Comparison of ENCODE assay signal across 8 mouse cellular contexts in genomic region chr9:123478031-123478585, GRCm38 (mm10). TPM values are rescaled to one million over a fixed set of nuclear protein-coding genes. Genes with fewer than 3 reads are reported as not detected.
DNase-seq lines count a peak whose midpoint lies in the region; ATAC-seq and TF ChIP-seq lines count a peak whose summit lies in the region.

No protein-coding gene starts in this region.

- peak; percentile 60; the same call in 1 of the 2 replicates for TF ChIP-seq CTCF in spleen, adult 2 months (IDR thresholded peaks at IDR 0.05; ENCODE audit: extremely low read depth, insufficient read depth, insufficient read length, insufficient replicate concordance)
- TF ChIP-seq CTCF in bone marrow, adult 2 months (IDR thresholded peaks at IDR 0.05; ENCODE audit: control insufficient read depth, insufficient read depth, low read length): peak; percentile 46; the same call in 1 of the 2 replicates
- peak; percentile 72 for TF ChIP-seq CTCF in liver, embryonic 14.5 days (IDR thresholded peaks at IDR 0.05; ENCODE audit: low read depth)

- peak overlapping the region; percentile 44; the same call in 1 of the 2 replicates for H3K9ac ChIP-seq in forebrain, embryonic 16.5 days (replicated peaks; ENCODE audit: low read depth, low read length)
- H3K9ac ChIP-seq in intestine, embryonic 14.5 days (ENCODE audit: low read length): peak overlapping the region; percentile 43
- peak overlapping the region; percentile 14 for H3K9ac ChIP-seq in liver, embryonic 14.5 days (replicated peaks)

- peak; percentile 69 for ATAC-seq in forebrain, embryonic 16.5 days
- ATAC-seq in intestine, embryonic 14.5 days (replicated peaks; ENCODE audit: low FRiP score, low TSS enrichment, low read depth): peak; percentile 84
- peak; percentile 55 for ATAC-seq in liver, embryonic 14.5 days (ENCODE audit: insufficient read depth)

- intact Hi-C loops in left cerebral cortex, postnatal 36 days (cut with DNase I): no loop called here

- no peaks in the 10 kb centered on the region for H3K9me3 ChIP-seq in forebrain, embryonic 16.5 days (ENCODE audit: control insufficient read depth, low read length)
- H3K9me3 ChIP-seq in intestine, embryonic 14.5 days (ENCODE audit: control insufficient read depth, low read length): no peaks in the 10 kb centered on the region
- no peaks in the 10 kb centered on the region for H3K9me3 ChIP-seq in liver, embryonic 14.5 days (ENCODE audit: control insufficient read depth, low read length)

- H3K27me3 ChIP-seq in spleen, adult 2 months (ENCODE audit: control insufficient read depth, insufficient read depth, low read length): no peaks in the 10 kb centered on the region
- H3K27me3 ChIP-seq in forebrain, embryonic 16.5 days (replicated peaks; ENCODE audit: control insufficient read depth, insufficient read depth, low read length): no peaks in the 10 kb centered on the region
- no peaks in the 10 kb centered on the region for H3K27me3 ChIP-seq in intestine, embryonic 14.5 days (replicated peaks; ENCODE audit: control insufficient read depth, insufficient read depth, low read length)
- no peaks in the 10 kb centered on the region for H3K27me3 ChIP-seq in liver, embryonic 14.5 days (ENCODE audit: control insufficient read depth, insufficient read depth, low read length)
- no peaks in the 10 kb centered on the region for H3K27me3 ChIP-seq in myocyte (ENCODE audit: control insufficient read depth, insufficient read depth, insufficient read length)

- peak overlapping the region; percentile 38 for H3K4me3 ChIP-seq in spleen, adult 2 months (ENCODE audit: extremely low read depth, insufficient read depth, insufficient read length)
- peak overlapping the region; percentile 60 for H3K4me3 ChIP-seq in bone marrow, adult 2 months (replicated peaks; ENCODE audit: control insufficient read depth, low read depth, low read length)
- peak overlapping the region; percentile 67 for H3K4me3 ChIP-seq in forebrain, embryonic 16.5 days (replicated peaks; ENCODE audit: low read length)
- peak overlapping the region; percentile 35 for H3K4me3 ChIP-seq in intestine, embryonic 14.5 days (ENCODE audit: low read depth, low read length)
- peak overlapping the region; percentile 42 to 71 for H3K4me3 ChIP-seq in liver, embryonic 14.5 days (ENCODE audit: insufficient read depth in 1 of 2, low read depth in 2 of 2, low read length in 2 of 2)
- H3K4me3 ChIP-seq in myocyte: peak overlapping the region; percentile 81

- no peak for TF ChIP-seq EP300 in liver, embryonic 14.5 days (IDR thresholded peaks at IDR 0.05; ENCODE audit: low read depth)

- 0 out of 2 replicates have a peak, but pooled peaks cover 2% of the 10 kb centered on the region for H3K36me3 ChIP-seq in spleen, adult 2 months (ENCODE audit: control insufficient read depth, insufficient read depth, low read length)
- no peaks in the 10 kb centered on the region for H3K36me3 ChIP-seq in forebrain, embryonic 16.5 days (ENCODE audit: control insufficient read depth, insufficient read depth)
- peaks cover 14% of the 10 kb centered on the region; the same call in 1 of the 2 replicates for H3K36me3 ChIP-seq in intestine, embryonic 14.5 days (ENCODE audit: control insufficient read depth, insufficient read depth, low read length)
- peaks cover 7% of the 10 kb centered on the region for H3K36me3 ChIP-seq in liver, embryonic 14.5 days (replicated peaks; ENCODE audit: control insufficient read depth, insufficient read depth, low read depth)
- H3K36me3 ChIP-seq in myocyte (ENCODE audit: control insufficient read depth, insufficient read depth): no peaks in the 10 kb centered on the region

- 13% methylated on average over 23 of the region's 29 CpGs for whole genome bisulfite sequencing in spleen, adult 2 months
- 4% methylated on average over 26 of the region's 29 CpGs for WGBS in bone marrow, adult 2 months
- WGBS in forebrain, embryonic 16.5 days: 1% methylated on average over 21 of the region's 29 CpGs
- under 1% methylated on average over 24 of the region's 29 CpGs for WGBS in intestine, embryonic 14.5 days
- WGBS in liver, embryonic 14.5 days (ENCODE audit: insufficient replicate concordance): 3% methylated on average over 28 of the region's 29 CpGs

- peaks cover 42% of the 10 kb centered on the region for H3K79me2 ChIP-seq in myocyte (ENCODE audit: control insufficient read depth, insufficient read depth)

- peak in 1 of 2 experiments; percentile 33 for DNase-seq in spleen, adult 2 months (ENCODE audit: low read depth in 1 of 2, low spot score in 2 of 2)
- DNase-seq in spleen, adult 12 weeks (ENCODE audit: low spot score): no peak
- peak; percentile 87 for DNase-seq in intestine, embryonic 14.5 days (ENCODE audit: low spot score)
- DNase-seq in liver, embryonic 14.5 days (ENCODE audit: low read depth in 3 of 3, low spot score in 3 of 3): peak in 1 of 3 experiments; percentile 42
- DNase-seq in left cerebral cortex, postnatal 36 days (ENCODE audit: low spot score in 2 of 2): no peak

- H3K27ac ChIP-seq in spleen, adult 2 months (ENCODE audit: insufficient read depth, low read length): peak overlapping the region; percentile 22; the same call in 1 of the 2 replicates
- H3K27ac ChIP-seq in bone marrow, adult 2 months (ENCODE audit: control insufficient read depth, insufficient read depth, low read depth, low read length, poor library complexity): no peak overlapping the region
- H3K27ac ChIP-seq in forebrain, embryonic 16.5 days (ENCODE audit: low read length): no peak overlapping the region
- peak overlapping the region; percentile 69 for H3K27ac ChIP-seq in intestine, embryonic 14.5 days (ENCODE audit: low read depth)
- H3K27ac ChIP-seq in liver, embryonic 14.5 days: no peak overlapping the region; the same call in 1 of the 2 replicates

- H3K4me1 ChIP-seq in spleen, adult 2 months (ENCODE audit: control insufficient read depth, insufficient read depth, insufficient read length): peaks cover 23% of the 10 kb centered on the region
- peaks cover 7% of the 10 kb centered on the region for H3K4me1 ChIP-seq in bone marrow, adult 2 months (ENCODE audit: control insufficient read depth, insufficient read depth, low read length)
- peaks cover 26% of the 10 kb centered on the region for H3K4me1 ChIP-seq in forebrain, embryonic 16.5 days (replicated peaks; ENCODE audit: control insufficient read depth, insufficient read depth, low read length)
- H3K4me1 ChIP-seq in intestine, embryonic 14.5 days (replicated peaks; ENCODE audit: control insufficient read depth, insufficient read depth, low read length): peaks cover 43% of the 10 kb centered on the region
- H3K4me1 ChIP-seq in liver, embryonic 14.5 days (replicated peaks; ENCODE audit: control insufficient read depth in 2 of 2, insufficient read depth in 2 of 2, low read length in 1 of 2): peaks cover 37 to 43% of the 10 kb centered on the region in 2 experiments

- peak overlapping the region; percentile 3 for H3ac ChIP-seq in myocyte (ENCODE audit: control insufficient read depth, insufficient read length)

- TF ChIP-seq POLR2A in spleen, adult 2 months (IDR thresholded peaks at IDR 0.05; ENCODE audit: low read depth, low read length): no peak
- TF ChIP-seq POLR2A in bone marrow, adult 2 months (IDR thresholded peaks at IDR 0.05; ENCODE audit: borderline replicate concordance, control insufficient read depth, low read depth, low read length): no peak
- TF ChIP-seq POLR2A in myocyte (IDR thresholded peaks at IDR 0.05; ENCODE audit: insufficient read length, low read depth): no peak

- H3K4me2 ChIP-seq in forebrain, embryonic 16.5 days (ENCODE audit: low read length): peak overlapping the region; percentile 58
- peak overlapping the region; percentile 78 for H3K4me2 ChIP-seq in intestine, embryonic 14.5 days (ENCODE audit: low read length)
- peak overlapping the region; percentile 66 for H3K4me2 ChIP-seq in liver, embryonic 14.5 days (ENCODE audit: low read depth)
- H3K4me2 ChIP-seq in myocyte (ENCODE audit: low read depth): peak overlapping the region; percentile 96

TF ChIP-seq in myocyte, 11 proteins besides CTCF, POLR2A, EP300 and RAD21:
- no peak for TF ChIP-seq MAX (IDR thresholded peaks at IDR 0.05; ENCODE audit: low read depth)
- peak; percentile 11 for TF ChIP-seq E2F4 (IDR thresholded peaks at IDR 0.05; ENCODE audit: insufficient read depth)
- no peak for TF ChIP-seq MYOG (IDR thresholded peaks at IDR 0.05; ENCODE audit: control insufficient read depth in 1 of 3, insufficient read depth in 1 of 3, insufficient read length in 2 of 3, low read depth in 2 of 3)
- TF ChIP-seq MYOD1 (IDR thresholded peaks at IDR 0.05; ENCODE audit: control insufficient read depth in 1 of 3, insufficient read length in 2 of 3, low read depth in 2 of 3): peak in 1 of 3 experiments; percentile 1

RNA-seq across cellular contexts. Expression of gene Limd1, which starts 0.4 kb away (rescaled TPM):
- polyA plus RNA-seq in spleen, adult 2 months (2012; rRNA removed): 45.1 and 55.1 TPM in 2 replicates
- 16.0 and 19.0 TPM in 2 replicates for polyA plus RNA-seq in bone marrow, adult 2 months (2011; ENCODE audit: insufficient read depth, insufficient read length, low replicate concordance, missing spikeins)
- 15.8 and 18.1 TPM in 2 replicates for polyA plus RNA-seq in forebrain, embryonic 16.5 days (2015; fragmentation: Nextera tagmentation; extraction: Ambion mirVana)
- 62.1 and 67.1 TPM in 2 replicates for polyA plus RNA-seq in intestine, embryonic 14.5 days (2014; fragmentation: Nextera tagmentation; extraction: Ambion mirVana)
- 10.7 and 12.7 TPM in 2 replicates for polyA plus RNA-seq in liver, embryonic 14.5 days (2012; rRNA removed)
- 23.2 and 24.2 TPM in 2 replicates for polyA plus RNA-seq in liver, embryonic 14.5 days (2014; fragmentation: Nextera tagmentation; extraction: Ambion mirVana)
- polyA plus RNA-seq in myocyte (2012; fragmentation: generic; extraction: Trizol): 23.5 TPM
- 1 to 10 TPM; 6.2 to 6.8 TPM for total RNA-seq in left cerebral cortex, postnatal 36 days (2021)

RNA-seq across cellular contexts. Expression of gene Sacm1l, which starts 51.5 kb away (rescaled TPM):
- 2.5 TPM in 2 replicates for polyA plus RNA-seq in spleen, adult 2 months (2012; rRNA removed)
- polyA plus RNA-seq in bone marrow, adult 2 months (2011; ENCODE audit: insufficient read depth, insufficient read length, low replicate concordance, missing spikeins): 5.8 and 9.0 TPM in 2 replicates
- 54.2 and 60.3 TPM in 2 replicates for polyA plus RNA-seq in forebrain, embryonic 16.5 days (2015; fragmentation: Nextera tagmentation; extraction: Ambion mirVana)
- polyA plus RNA-seq in intestine, embryonic 14.5 days (2014; fragmentation: Nextera tagmentation; extraction: Ambion mirVana): 51.0 and 55.8 TPM in 2 replicates
- 6.6 and 9.9 TPM in 2 replicates for polyA plus RNA-seq in liver, embryonic 14.5 days (2012; rRNA removed)
- polyA plus RNA-seq in liver, embryonic 14.5 days (2014; fragmentation: Nextera tagmentation; extraction: Ambion mirVana): 25.8 and 28.7 TPM in 2 replicates
- 11.0 TPM for polyA plus RNA-seq in myocyte (2012; fragmentation: generic; extraction: Trizol)
- 10 to 100 TPM; 52.8 to 60.8 TPM for total RNA-seq in left cerebral cortex, postnatal 36 days (2021)

Comparison
In these comparisons a context has a peak if more than half of its experiments do, and no peak if none do; other contexts are left out.
1. H3K27ac ChIP-seq: peak in spleen, adult 2 months (single experiment) and intestine, embryonic 14.5 days (single experiment); none in bone marrow, adult 2 months (single experiment), forebrain, embryonic 16.5 days (single experiment) and liver, embryonic 14.5 days (single experiment).
2. Peak in every context shown above with its lines, with median percentiles within 50 percentile points of each other: H3K4me3 ChIP-seq, CTCF ChIP-seq, ATAC-seq, H3K4me2 ChIP-seq and H3K9ac ChIP-seq.